Mouse (Mus musculus) gastrocnemius, adult 18-20 months (tissue): Measurements from ENCODE around the gene Lhfpl5. TPM values are rescaled to one million over a fixed set of nuclear protein-coding genes. Genes with fewer than 3 reads are reported as not detected.
"Not testable (repeated sequence)": the region's sequence is repeated elsewhere in the genome, so short reads cannot be mapped to it uniquely, and the experiment has no call there.

Experiments
- DNase-seq: peaks from one replicate; pipeline ENCODE4 v3.0.0; 2021; ENCODE audit warnings: low spot score
- long read RNA-seq, 2 experiments: library from polyadenylated mRNA; stranded (forward); transcript quantifications; one replicate each; pipeline ENCODE4 v2.0.0; 2021
- total RNA-seq, 2 experiments: library from RNA; stranded (reverse); gene quantifications; 2 replicates each; pipeline ENCODE4 v1.2.3; 2021

Gene Lhfpl5
- total RNA-seq: not detected
- long read RNA-seq, experiment 1: 0 reads
- long read RNA-seq, experiment 2: 0 reads

DNA sequence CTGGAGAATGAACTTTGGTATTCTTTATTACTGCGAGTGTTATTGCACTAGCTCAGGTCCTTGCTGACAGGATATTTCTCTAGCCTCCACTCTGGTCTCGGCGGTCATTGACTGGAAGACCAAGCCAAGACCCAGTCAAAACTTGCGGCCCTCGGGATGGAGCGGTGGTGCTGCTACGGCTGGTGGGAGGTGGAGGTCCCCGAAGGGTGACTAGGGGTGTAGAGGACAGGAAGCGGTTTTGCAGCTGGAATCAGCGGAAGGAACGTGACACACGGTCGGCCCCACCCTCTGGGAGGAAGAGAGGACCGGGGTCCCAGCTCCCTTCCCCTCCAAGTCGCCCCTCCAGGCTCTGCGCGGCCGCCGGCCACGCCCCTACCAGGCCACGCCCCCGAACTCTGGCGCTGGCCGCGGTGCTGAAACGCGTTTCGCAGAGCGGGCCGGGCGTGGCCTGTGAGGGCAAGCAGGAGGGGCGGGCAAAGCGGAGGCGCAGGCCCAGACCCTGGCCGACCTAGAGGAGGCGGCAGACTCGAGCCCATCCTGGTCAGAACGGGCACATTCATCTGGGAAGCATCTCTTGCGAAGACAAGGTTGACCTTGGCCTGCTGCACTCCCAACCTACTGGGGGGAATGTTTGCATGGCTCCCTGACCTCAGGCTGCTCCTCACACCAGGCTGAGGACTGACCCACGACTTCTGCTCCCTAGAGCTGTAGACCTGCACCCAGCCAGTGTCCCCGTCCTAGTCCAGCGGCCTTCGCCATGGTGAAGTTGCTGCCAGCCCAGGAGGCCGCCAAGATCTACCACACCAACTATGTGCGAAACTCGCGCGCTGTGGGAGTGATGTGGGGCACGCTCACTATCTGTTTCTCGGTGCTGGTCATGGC, at the start of gene Lhfpl5:
Lhfpl5 (plus strand) TSS at position 398 of the 882 bp plus-strand sequence.
- DNase-seq: peak; percentile 7

DNA sequence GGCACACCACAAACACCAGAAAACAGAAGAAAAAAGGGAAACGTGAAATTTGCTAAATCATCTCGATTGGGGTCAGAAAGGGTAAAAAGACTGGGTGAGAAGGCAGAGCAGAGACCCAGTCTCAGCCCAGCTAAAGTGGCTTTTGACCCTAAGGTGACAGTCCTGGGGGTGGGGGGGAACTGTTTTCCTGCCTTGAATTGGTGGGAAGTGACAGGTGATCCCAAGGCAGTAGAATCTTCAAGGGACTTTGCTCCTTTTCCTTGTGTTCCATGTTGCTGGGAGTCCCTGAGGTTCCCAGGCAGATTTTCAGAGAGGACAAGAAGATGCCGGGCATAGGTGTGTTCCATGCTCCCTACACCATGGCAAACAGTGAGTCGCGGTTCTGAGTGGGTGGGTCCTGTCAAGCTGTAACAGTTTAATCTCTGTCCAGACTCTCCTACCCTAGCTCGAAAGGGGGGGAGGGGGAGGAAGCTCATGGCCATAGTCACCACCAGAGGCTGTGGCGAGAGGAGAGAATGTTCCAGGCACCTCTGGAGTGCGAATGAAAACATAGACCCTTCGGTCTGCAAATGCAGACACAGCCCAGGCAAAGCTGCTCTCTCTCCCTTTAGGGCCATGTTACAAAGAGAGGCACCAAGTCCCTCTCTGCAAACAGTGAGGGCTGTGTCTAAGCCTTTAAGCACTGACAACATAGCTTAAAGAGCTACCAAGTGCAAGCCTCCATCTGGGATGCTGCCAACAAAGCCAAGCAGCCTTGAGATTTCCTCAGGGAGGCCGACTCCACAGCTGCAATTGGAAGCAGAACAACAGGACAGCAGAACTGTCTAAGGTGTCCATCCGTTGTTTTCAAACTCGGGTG, 48.0 kb upstream of the Lhfpl5 start:
- DNase-seq: no peak

GRCm38 (mm10) chr17:28528043-28528351, 47.4 kb upstream of the Lhfpl5 start:
- DNase-seq: peak; percentile 90

DNA sequence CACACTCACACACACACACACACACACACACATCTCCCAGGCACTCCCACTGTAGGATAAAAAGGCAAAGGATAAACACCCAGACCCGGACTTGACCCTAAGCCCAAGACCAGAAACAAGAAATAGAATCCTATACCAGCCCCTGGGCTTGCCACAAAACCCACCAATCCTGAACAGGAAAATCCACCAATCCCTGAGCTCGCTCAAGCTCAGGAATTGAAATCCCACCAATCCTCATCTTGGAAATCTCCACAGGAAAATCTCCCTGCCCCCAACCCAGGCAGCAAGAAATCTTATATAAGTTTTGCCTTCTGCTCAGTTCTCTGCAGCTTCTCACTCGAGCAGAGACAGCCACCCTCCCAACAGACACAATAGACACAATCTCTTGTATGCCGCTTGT, 46.3 kb upstream of the Lhfpl5 start:
- DNase-seq: no peak

GRCm38 (mm10) chr17:28530506-28530905, 44.9 kb upstream of the Lhfpl5 start, which contains the start of gene Armc12:
TSS of gene Armc12 (plus strand) at chr17:28530806.
- no peak for DNase-seq

DNA sequence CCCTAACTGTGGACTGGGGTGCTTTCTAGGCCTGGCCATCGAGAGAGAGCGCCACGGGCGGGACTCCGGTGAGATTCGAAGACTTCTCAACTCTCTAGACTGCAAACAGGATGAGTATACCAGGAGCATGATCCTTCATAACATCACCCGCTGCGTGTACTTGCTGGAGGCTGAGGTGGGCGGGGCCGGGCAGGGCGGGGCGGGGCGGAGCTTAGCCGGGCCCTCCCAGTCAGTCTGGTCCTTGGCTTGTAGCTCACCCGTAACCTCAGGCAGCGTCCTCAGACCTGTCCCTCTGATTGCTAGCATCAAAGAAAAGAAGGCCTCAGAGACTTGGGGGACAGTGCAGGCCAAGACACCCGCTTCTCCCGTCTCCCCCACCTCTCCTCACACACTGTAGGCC, 43.5 kb upstream of the Lhfpl5 start:
- DNase-seq: no peak

- DNase-seq: no peak
These were observed 42.9 kb upstream of the Lhfpl5 start for GRCm38 (mm10) chr17:28532557-28532956.

- DNase-seq: no peak
These were observed 42.1 kb upstream of the Lhfpl5 start for GRCm38 (mm10) chr17:28533327-28533726.

DNA sequence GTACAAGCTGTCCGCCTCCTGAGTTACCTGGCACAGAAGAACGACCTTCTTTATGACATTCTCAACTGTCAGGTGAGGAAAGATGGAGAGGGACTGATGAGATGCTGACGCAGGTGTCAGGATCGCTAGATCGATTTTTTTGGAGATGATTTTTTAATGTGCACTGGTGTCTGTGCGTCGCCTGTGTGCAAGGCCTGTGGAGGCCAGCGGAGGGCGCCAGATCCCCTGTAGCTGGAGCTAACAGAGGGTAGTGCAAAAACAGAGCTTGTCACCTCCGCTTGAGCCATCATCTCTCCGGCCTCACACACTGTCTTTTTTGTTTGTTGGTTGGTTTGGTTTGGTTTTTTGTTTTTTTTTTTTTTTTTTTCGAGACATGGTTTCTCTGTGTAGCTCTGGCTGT, 37.6 kb upstream of the Lhfpl5 start:
- no peak for DNase-seq

- DNase-seq: no peak
These were observed 28.5 kb upstream of the Lhfpl5 start for GRCm38 (mm10) chr17:28546925-28547324.

DNA sequence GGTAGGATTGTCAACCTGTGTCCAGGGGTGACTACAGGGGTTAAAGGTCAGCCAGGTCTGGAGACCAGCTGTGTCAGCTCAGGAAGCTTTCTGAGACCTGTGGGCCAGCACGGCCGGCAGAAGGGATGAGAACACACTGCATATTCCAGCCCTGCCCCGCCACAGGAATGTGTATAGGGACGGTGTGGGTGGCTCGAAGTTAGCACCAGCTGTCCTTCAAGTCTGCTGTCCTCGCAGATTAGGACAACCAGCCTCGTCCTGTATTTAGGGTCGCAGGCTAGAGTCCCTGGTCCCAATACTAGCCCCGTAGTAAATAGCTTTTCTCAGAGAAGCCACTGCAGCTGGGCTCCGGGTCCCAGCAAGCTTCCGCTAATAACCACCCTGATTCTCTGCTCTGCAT, 26.9 kb upstream of the Lhfpl5 start:
- no peak for DNase-seq

- no peak for DNase-seq
These were observed 26.3 kb upstream of the Lhfpl5 start, which contains the start of gene Clpsl2 for GRCm38 (mm10) chr17:28549111-28549510. TSS of gene Clpsl2 (plus strand) at chr17:28549411.

GRCm38 (mm10) chr17:28553040-28553793, 22.2 kb upstream of the Lhfpl5 start:
- peak; percentile 69 for DNase-seq

DNA sequence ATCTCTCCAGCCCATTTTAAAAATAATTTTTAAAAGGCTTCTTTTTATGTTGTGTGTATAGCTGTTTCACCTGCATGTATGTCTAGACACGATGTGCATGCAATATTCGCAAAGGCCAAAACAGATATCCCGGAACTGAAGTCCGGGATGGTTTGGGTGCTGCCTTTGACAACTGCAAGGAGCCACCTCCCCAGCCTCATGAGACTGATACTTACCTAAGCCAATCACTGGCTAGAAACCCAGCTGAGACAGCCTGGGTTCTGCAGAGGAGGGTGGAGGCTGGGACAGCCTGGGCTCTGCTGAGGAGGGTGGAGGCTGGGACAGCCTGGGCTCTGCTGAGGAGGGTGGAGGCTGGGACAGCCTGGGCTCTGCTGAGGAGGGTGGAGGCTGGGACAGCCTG, 21.4 kb upstream of the Lhfpl5 start:
- not testable (repeated sequence) for DNase-seq

DNA sequence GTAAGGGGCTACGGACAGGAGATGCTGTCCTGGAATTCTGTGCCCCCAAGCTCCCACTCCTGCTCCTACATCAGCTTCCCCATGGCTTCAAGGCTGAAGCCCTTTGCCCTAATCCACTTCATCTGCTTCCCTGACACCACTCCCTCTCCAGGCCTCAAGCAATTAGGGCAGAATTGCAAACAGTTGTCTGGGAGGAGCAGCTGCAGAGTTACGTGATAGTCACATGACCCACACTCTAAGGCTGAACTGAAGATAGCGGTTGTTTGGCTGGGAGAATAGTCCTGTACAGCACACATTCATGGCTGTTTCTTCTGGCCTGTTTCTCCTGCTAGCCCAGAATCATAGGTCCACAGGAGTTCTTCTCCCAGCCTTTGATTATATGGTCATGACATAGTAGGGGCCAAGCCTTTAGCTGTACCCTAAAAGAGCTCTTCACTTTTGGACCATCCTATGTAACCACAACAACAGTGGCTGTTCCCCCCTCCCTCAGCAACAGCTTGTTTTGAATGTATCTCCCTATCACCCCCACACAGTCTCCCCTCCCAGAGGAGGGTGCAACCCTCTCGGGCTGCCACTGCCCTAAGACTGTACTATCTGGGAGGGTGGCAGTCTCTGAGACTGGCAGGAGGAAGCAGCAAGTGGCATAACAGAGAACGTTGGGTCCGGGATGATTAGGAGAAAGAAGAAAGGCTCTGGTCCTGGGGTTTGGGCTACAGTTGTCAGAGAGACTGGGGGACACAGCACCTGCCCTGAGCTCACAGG, 18.6 kb upstream of the Lhfpl5 start:
- DNase-seq: no peak

DNA sequence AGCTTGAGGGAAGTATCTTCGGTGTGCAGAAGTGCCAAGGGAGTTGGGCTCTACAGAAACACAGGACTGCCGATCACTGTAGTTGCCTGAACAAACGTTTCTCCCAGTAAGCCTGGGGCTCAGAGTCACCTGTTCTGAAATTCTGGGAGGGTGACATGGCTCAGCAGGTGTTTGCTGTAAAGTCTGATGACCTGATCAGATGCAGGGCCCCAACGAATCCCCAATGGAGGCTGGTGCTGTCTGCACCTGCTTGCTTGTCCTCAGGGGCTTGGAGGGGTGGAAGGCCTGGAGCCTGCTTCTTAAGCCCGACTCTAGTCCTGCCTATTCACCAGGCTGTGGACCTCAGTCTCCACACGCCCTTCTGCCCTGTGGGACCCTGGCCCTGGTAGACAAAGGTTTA, 17.7 kb upstream of the Lhfpl5 start:
- no peak for DNase-seq

- DNase-seq: no peak
These were observed 14.8 kb upstream of the Lhfpl5 start, which contains the start of gene Clps for GRCm38 (mm10) chr17:28560598-28560997. TSS of gene Clps (minus strand) at chr17:28560766.

DNA sequence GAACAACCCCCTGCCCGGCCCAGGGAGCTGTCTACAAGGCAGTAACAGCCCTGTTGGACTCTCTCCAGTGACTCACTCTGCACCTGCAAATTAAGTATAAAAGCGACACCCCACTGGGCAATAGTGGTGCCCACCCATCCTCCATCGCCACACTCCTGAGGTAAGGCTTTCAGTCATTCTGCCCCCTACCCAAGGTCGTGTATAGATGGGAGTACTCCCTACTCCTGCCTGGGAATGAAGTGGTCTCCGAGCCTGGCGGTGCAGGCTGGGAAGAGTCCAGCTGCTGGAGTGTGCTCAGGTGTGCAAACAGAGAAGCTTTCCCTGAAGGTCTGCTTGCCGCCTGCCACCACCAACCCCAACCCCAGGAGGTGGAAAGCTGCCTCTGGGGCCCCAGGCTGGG, 13.8 kb upstream of the Lhfpl5 start:
- DNase-seq: no peak

DNA sequence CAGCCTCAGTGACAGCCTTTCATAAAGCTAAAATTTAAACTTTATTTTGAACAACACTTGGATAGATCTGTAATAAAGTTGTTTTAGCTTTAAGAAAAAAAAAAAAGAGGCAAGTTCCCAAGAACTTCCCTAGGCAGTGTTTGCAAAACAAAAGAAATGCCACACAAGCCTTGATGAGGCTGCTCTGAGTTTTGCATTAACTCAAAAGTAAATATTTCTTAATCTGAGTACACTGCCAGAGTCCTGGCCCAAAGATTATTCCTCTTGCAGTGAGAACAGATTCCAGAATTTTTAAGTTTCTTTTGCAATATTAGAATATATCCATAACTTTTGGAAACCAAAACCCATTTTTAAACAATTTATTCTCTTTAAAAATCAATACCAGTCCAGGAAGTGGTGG, 10.3 kb upstream of the Lhfpl5 start:
- DNase-seq: no peak

- DNase-seq: no peak
These were observed 7.9 kb upstream of the Lhfpl5 start for GRCm38 (mm10) chr17:28567541-28567940.

GRCm38 (mm10) chr17:28571868-28572267, 3.6 kb upstream of the Lhfpl5 start:
- no peak for DNase-seq
